Mouse (Mus musculus): Measurements from ENCODE around the gene Wdr24.

The Wdr24 gene

GRCm38 (mm10) chr17:25831451-25832281 is 8.2 kb downstream of the Wdr24 start:
- DNase-seq (ENCODE audit: low spot score), result no peak

DNA sequence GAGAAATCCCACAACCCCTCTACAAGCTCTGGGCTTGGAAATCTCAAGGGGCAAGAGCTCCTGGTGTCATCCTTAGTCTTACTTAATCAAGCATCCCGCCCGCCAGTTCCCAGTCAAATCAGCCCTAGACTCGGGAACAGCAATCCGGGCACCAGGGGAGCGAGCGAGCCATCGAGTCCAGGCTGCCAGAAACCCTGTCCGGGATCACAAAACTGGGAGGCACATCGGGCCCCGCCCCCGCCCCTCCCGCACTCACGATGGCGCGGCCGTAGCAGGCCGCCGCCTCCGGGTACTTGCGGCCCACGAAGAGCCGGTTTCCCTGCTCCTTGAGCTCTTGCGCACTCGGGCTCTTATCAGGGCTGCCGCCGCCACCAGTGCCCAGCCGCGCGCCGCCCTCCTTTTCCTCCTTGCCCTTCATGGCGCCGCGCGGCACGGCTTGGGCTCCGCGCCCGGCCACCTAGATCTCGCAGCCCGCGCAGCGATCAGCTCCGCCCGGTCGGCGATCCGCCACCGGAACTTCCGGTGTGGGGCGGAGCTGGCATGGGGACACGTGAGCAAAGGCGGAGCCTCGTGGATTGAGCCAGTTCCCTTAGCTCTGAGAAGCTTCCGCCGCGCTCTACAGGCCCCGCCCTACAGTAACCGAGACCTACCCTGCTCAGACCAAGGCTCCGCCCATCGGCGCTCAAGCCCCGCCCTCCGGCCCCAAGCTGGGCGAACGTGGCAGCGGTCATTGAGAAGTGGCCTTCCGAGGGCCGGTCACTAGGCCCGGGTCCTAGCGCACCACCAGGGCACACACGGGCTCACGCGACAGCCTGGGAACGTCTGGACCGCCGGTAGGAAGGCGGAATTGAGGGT is 9.2 kb downstream of the Wdr24 start:
- peak; percentile 99 for DNase-seq (ENCODE audit: low spot score)

GRCm38 (mm10) chr17:25833291-25833663 is 9.8 kb downstream of the Wdr24 start, which contains the start of gene Stub1:
Gene Stub1 (minus strand): TSS chr17:25833404.
- peak; percentile 82 for DNase-seq (ENCODE audit: low spot score)

DNA sequence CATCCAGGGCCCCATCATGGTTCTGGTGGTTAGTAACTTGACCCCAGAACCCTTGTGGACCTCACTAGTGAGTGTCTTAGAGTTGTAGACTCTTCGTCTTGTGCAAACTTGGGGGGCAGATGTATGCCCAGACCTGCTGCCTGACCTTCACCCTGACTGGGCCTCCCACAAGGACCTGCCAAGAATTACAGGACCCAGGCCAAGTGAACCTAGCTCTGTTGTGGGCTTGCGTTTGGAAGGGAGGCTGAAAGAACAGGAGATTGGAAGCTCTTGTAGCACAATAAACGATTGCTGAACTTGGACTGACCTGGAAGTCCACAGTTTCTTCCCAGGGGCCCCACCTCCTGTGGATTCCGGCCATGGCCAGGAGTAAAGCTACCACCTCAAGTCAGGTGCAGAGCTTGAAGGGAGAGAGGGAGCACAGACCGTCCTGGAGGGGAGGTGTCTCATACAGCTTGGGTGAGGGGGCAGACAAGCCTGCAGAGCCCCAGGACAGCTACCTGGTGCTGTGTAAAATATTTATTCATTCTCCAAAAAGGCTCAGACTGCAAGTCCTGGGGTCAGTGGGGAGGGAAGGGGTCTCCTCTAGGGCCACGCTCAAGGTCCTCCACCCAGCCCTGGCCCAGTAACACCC is 10.7 kb downstream of the Wdr24 start:
- DNase-seq (ENCODE audit: low spot score), result no peak

DNA sequence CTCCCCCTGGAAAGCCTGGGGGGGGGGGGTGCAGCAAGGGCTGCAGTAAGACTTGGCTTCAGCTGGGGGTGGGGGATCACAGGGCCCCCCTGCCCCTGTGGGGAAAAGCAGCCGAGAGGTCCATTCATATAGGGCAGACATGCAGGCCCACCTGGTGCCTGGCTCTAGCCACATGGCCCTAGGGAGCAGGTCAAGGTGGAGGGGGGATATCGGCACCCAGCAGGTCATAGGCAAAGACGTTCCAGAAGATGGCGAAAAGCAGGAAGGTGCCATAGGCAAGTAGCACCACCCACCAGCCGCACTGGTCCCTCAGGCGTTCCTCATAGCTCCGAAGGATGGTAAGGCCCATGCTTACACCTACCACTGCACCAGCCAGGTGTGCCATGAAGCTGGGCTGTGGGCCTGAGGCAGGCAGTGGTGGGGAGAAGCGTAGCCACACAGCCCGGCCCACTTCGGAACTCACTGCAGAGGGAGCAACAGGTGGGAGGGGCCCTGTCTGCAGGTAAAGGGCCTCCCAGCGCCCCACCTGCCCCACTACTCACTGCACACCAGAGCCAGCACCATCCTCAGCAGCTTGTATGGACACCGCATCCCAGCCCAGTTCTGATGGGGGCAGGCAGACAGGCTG is 11.3 kb downstream of the Wdr24 start:
- DNase-seq (ENCODE audit: low spot score), result no peak

- DNase-seq (ENCODE audit: low spot score), result no peak
Observed at GRCm38 (mm10) chr17:25835301-25835700, 11.9 kb downstream of the Wdr24 start.

GRCm38 (mm10) chr17:25835816-25836215 is 12.4 kb downstream of the Wdr24 start:
- DNase-seq (ENCODE audit: low spot score), result no peak

- DNase-seq (ENCODE audit: low spot score), result no peak
Observed at GRCm38 (mm10) chr17:25836397-25837075, 13.1 kb downstream of the Wdr24 start.

DNA sequence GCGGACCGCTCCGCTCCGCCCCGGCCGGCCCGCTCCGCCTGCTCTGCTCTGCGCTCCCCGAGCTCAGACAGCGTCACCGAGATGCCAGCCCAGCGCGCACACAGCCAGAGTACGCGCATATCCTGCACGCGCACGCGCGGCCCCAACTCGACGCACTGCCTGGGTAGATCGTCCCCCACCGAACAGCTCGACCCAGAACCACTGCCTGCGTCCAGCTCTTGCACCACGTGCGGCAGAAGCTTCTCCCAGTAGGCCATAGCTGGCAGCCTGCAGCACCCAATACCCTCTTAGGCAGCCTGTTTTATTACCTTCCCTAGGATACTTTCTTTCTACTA is 13.6 kb downstream of the Wdr24 start, which contains the start of gene Rhbdl1:
Gene Rhbdl1 (minus strand): TSS at position 220 of the 335 bp plus-strand sequence.
- DNase-seq (ENCODE audit: low spot score), result peak; percentile 81

GRCm38 (mm10) chr17:25837533-25837932 is 14.1 kb downstream of the Wdr24 start:
- no peak for DNase-seq (ENCODE audit: low spot score)

- DNase-seq (ENCODE audit: low spot score), result no peak
Observed at GRCm38 (mm10) chr17:25838904-25839303, 15.5 kb downstream of the Wdr24 start.

DNA sequence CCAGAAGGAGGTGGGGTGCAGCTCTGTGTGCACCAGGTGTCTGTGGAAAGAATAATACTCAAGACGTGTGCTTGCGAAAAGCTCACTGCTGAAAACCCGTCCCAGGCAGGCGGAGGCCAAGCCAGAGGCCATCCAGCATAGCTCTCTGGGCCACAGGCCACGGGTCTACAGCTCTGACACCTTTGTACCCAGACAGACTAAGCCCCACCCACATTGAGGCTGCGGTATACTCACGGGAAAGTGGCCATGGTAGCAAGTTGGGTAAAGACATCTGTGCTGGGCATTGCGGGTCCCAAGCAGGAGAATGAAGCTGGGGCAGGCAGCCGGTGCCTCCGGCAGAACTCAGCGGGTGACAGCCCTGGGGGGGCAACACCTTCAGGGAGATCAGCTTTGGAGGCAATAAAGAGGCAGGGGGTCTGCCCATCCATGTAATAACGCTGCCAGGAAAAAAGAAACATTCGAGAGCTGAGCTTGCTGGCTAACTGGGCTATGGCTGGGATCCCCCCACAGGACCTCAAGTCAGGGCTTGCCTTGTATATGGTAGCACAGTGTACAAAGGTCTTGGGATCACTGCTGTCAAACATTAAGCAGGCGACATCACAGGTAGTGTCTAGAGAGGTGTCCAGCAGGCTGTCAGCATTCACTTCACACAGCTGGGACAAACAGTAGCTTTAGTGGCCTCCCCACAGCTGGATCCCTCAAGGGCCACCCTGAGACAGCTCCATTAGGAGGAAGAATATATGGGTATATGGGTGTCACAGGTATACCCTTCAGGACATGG is 16.2 kb downstream of the Wdr24 start:
- DNase-seq (ENCODE audit: low spot score), result no peak

DNA sequence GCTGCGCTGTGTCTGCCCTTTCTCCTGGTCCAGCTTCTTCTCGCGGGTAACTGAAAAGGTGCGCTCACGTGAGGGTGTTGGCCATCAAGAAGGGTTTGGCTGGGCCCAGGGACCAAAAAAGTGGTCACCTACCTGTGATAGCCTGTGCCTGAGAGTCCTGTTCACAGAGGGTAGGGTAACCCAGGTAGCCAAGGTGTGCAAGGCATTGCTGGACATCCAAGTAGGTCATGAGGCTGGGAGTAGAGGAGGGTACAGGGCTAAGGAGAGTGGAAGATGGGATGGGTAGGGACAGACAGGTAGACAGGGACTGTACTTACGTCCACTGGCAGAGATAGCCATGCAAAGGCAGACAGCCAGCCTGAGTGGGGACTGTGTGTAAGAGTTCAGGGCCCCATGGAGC is 17.1 kb downstream of the Wdr24 start:
- no peak for DNase-seq (ENCODE audit: low spot score)

DNA sequence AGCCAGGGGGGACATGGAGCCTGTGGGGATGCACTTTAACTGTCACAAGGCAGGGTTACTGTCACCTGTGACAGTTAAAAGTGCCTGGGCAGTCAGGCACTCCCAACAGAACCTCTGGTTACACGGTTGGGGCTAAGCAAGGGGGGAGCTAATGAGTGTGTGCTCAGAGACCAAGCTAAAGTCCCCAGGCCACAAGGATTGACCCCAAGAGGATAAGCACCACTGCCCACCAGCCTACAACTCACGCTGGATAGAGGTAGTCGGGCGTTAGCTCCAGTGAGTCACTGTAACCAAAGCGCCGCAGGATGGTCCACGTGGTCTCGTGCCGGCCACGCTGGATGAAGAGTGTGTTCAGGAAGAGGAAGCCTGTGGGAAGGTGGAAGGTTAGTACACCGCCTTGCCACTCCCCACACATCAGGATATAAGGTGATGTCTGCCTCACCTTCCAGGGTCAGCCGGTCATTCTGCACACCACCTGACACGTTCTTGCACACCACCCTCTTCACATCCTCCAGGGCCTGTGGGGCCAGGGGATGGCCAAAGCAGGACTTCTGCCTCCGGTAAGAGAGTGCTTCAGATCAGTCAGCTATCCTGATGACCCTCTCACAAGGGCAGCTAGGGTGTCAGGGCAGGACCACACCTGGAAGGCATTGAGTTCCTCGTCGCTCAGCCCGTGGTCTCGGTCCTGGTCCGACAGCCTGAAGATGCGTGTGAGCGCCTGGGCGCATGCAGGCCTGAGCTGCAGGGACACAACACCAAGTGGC is 17.9 kb downstream of the Wdr24 start, which contains the start of gene Gm20683:
Gene Gm20683 (minus strand): TSS at position 647 of the 764 bp plus-strand sequence.
- no peak for DNase-seq (ENCODE audit: low spot score)

DNA sequence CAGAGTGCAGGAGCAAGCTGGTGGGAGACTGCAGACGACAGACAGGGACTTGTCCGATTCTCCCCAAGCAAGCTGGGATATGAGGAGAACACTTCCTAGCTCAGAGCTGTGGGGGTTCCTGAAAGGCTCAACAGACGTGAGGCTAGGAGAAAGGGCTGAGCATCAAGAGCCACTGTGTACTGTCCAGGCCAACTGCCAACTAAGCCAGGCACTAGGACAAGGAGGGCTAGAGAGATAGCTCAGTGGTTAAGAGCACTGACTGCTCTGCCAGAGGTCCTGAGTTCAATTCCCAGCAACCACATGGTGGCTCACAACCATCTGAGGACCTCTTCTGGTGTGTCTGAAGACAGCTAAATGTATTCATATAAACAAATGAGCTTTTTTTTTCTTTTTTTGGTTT is 19.1 kb downstream of the Wdr24 start:
- DNase-seq (ENCODE audit: low spot score), result no peak

GRCm38 (mm10) chr17:25843122-25843521 is 19.7 kb downstream of the Wdr24 start:
- no peak for DNase-seq (ENCODE audit: low spot score)

DNA sequence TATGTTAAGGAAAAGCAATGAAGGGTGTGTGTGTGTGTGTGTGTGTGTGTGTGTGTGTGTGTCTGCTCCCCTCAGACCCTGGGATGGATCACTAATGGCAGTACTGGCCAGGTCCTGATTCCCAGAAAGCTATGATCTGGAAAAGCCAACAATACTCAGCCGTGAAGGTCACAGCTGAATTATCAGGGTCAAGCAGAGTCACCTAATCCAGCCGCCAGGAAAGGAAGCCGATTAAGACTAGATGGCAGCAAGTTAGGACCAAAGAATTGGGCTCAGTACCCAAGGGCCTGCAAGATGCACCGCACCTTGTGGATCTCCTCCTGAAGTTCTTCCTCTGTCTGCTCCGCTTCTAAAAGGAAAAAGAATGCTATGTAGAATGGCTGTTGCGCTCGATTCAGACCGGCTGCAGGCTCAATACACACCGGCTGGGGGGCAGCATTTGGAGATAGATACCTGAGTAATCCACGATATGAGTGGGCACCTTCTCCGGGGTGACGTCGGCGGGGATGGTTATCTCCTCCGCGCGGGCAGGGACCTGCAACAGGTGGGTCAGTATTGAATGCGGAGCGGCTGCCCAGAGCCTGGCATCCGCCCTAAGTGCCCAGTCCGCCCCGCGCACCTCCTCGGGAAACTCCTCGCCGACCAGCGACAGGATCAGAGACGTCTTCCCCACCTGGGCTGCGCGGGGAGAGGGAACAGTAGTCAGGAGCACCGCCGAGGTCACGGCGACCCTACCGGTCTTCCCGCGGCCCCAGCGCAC is 20.4 kb downstream of the Wdr24 start:
- DNase-seq (ENCODE audit: low spot score), result no peak

GRCm38 (mm10) chr17:25844396-25844901 is 21.0 kb downstream of the Wdr24 start, which contains the start of gene Rhot2:
Gene Rhot2 (minus strand): TSS chr17:25844851.
- DNase-seq (ENCODE audit: low spot score), result peak; percentile 90

- no peak for DNase-seq (ENCODE audit: low spot score)
Observed at GRCm38 (mm10) chr17:25860229-25860628, 36.8 kb downstream of the Wdr24 start.

Data from left cerebral cortex, adult 11 months (tissue).